Mouse (Mus musculus) mouse embryonic stem cell (cell line): ENCODE data around the gene Plcb3.
"Not testable (repeated sequence)": the region's sequence is repeated elsewhere in the genome, so short reads cannot be mapped to it uniquely, and the experiment has no call there.

Experiments
- in situ Hi-C, 2 experiments: fragments of 300-500 bp; cut with MboI; formaldehyde crosslinking; loops; 1 replicate in 1 of 2; 3 replicates in 1 of 2; pipeline ENCODE4 v1.14.3; 2019 to 2020; ENCODE audit warnings: low sequenced_read_pairs in 2 of 2, low pct_unique_long_range_greater_than_20kb in 1 of 2, mixed read lengths in 1 of 2; ENCODE audit not compliant: unreplicated experiment in 1 of 2

Gene Plcb3

GRCm38 (mm10) chr19:6912205-6912970 lies 63.9 kb downstream of the Plcb3 start:
- in situ Hi-C loops, result no loop called here

DNA sequence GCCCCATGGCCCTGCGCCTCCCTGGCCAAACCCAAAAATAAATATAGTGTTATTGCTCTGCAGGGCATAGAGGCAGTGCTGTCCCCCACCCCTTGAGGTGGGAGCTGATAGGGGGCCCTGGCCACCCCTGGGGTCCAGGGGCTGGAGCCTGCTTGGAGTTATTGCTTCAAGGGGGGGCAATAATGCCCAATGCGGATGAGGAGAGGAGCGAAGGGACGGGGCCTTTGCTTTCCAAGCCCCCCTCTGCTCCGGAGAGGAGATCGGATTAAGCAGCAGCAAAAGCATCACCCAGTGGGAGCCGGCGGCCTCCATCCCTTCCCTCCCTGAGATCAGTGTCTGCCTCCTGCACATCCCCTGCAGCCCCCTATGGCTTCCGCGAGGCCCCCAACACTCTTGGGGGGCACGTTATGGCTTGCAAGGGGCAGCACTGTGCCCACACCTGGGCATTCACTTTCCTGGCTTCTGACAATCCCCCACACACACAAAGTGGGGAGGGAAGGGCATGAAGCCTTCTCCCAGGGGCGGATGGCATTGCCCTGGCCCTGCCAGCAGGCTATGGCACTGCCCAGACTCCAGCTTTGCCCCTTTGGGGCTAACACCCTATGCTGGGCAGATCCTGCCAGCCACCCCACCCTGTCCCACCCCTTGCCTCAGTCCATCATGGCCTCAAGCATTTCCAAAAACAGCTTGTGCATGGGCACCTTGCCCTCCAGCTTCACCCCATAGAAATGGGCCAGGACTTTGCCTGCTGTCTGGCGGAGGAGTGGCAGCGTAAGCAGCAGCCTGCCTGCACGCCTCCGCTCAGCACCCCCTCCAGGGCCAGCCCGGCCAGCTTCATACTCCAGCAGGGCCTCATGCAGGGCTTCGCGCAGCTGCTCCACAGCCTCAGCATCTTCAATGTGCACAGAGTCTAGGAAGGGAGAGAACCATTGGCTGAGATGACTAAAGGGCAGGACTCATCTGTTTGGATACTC lies 64.9 kb downstream of the Plcb3 start:
- in situ Hi-C loops, result no loop called here

DNA sequence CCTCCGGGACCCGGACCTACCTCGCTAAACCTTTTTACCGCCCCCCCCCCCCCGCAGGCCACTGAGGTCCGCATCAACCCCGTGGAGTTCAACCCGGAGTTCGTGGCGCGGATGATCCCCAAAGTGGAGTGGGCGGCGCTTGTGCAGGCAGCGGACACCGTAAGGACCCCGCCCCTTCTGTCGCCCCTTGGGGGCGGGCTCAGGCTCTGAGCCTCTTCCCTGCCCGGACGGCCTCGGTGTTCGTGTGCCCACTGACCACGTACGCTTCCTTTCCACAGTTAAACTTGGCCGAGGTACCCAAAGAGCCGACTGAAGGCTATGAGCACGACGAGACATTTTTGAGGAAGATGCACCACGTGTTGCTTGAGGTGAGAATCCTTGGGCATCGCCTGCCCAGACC lies 66.0 kb downstream of the Plcb3 start:
- in situ Hi-C loops, result not testable (repeated sequence)

DNA sequence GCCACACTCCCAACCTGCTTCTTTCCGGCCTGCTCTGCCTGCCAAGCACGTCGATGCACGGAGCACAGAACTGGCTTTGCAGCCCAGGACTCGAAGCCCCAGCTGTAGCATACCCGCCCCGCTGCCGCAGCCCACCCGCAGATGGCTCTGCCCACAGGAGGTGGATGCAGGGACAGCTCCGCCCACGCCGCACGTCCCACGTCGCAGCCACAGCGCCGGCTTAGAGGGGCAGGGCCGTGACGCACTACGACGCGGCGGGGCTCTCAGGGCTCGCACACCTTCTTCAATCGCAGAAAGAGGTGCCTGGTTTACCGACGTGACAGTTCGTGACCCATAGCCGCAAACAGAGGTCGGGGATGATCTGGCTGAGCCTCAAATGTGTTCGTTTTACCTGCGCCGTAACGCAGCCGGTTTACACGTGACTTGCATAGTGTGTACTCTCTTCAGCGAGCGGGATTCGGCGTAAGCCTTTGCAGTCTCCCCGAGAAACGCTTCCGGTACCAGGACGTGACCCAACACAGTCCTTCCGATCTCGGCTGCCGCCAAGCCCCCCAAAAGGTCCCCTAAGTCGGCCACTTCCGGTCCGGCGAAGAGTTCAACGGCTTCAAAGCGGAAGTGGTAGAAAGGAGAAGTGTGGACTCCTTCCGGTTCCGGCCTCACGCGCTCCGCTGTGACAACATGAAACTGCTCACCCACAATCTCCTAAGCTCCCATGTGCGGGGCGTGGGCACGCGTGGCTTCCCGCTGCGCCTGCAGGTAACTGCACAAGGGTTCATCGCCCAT lies 66.6 kb downstream of the Plcb3 start, which contains the start of the genes Trmt112 and Prdx5:
Gene Trmt112 (plus strand): TSS at position 192 of the 783 bp plus-strand sequence.
Gene Prdx5 (minus strand): TSS at position 600 of the 783 bp plus-strand sequence.
- in situ Hi-C loops, result no loop called here

DNA sequence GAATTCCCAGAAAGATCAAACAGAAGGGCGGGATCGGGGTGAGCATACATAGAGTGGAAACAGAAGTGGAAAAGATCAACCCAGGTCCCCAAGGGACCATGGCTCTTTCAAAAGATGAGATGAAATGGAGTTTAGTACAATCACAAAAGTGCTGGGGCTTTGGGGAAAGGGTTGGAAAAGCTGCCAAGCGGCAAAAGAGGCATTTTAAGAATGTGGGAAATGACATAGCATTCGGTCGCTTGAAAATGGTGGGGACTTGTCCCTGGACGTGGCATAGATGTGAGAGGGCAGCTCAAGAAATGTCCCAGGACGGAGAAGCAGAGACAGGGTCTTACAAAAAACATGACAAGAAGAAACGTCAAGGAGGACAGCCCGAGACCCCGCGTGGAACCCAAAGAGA lies 67.2 kb downstream of the Plcb3 start:
- in situ Hi-C loops, result no loop called here

GRCm38 (mm10) chr19:6907811-6908540 lies 68.3 kb downstream of the Plcb3 start:
- in situ Hi-C loops, result no loop called here

DNA sequence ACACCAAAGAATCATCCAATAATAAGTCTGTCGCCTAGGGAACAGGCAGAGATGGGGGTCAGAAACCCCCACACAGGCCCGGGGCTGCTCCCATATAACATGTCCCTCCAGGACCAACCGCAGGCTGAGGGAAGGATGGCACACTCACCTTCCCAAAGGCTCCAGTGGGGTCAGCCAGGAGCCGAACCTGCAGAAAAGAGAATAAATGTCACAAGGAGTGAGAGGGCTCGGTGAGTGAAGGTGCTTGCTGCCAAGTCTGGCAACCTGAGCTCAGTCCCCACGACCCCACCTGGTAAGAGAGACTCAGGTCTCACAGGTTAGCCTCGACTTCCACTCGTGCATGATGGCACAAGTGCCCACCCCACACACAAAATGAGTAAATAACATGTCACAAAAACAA lies 69.2 kb downstream of the Plcb3 start:
- in situ Hi-C loops, result no loop called here

DNA sequence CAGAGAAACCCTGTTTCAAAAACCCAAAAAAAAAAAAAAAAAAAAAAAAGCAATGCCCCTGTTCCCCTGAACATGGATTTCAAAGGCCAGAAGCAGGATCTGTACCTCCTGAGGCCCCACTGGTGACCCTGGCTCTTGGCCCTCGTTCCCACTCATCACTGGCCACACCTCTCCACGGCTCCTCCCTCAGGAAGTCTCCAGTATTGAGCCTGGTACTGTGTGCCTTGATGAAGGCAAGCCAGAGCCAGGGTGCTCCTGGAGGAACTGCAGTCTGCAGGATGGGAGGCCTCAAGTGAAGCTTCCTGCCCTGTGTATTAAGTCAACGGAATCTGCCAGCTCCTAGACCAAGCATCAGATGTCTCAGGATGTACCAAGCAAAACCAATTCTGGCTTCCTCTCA lies 70.1 kb downstream of the Plcb3 start:
- in situ Hi-C loops, result no loop called here

GRCm38 (mm10) chr19:6905498-6906159 lies 70.6 kb downstream of the Plcb3 start:
- in situ Hi-C loops, result no loop called here

DNA sequence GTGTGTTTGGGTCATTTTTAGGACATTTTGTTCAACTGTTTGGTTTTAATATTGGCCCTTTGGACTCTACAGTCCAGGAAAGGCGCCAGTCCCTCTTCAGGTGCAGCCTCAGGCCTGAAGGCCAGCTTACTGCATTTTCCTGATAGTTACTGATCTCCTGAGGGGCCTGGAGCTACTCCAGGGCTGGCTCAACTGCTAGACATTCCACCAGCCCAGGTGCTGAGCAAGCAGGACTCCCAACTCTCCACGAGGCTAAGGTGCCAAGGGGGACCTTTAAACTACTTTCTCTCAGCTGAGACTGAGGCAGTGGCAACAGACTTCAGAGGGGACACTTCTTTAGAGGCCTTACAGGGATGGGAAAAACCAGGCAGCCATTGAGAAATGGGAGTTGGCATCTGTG lies 71.4 kb downstream of the Plcb3 start:
- in situ Hi-C loops, result no loop called here

GRCm38 (mm10) chr19:6903031-6903430 lies 73.2 kb downstream of the Plcb3 start:
- in situ Hi-C loops, result no loop called here
